Mouse (Mus musculus) kidney, postnatal 25 days (tissue): ENCODE measurements at regions not wholly inside any gene's neighbourhood (a gene's known extent, or its start where the extent isn't known, plus 50 kb on each side); places are given as distances from the start of the nearest gene placed in this dataset.

Experiments used
- DNase-seq, 2 experiments: peaks; one replicate each; pipeline ENCODE4 v3.0.0; 2021; ENCODE audit warnings: mixed read lengths in 2 of 2

DNA sequence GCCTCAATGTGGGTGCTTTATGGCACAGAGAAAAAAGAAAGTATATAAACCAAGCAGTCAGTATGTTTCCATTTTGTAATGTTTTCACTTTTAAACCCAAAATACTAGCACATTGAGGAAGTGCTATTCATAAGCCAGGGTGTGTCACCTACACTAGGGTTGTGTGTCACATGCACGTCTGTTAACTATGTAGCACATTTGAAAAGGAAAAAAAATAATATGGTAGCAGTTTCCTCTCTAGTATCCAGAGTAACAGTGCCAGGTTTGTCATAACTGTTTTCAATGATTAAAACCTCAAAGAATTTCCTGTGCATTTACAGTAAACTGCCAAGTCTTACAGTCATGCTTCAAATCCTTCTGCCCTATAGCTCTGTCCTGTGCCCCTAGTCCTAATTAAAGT lies 424.8 kb downstream of the Tmem161b start:
- no peak for DNase-seq

GRCm38 (mm10) chr13:84648056-84648455 lies 426.0 kb downstream of the Tmem161b start:
- no peak for DNase-seq

DNA sequence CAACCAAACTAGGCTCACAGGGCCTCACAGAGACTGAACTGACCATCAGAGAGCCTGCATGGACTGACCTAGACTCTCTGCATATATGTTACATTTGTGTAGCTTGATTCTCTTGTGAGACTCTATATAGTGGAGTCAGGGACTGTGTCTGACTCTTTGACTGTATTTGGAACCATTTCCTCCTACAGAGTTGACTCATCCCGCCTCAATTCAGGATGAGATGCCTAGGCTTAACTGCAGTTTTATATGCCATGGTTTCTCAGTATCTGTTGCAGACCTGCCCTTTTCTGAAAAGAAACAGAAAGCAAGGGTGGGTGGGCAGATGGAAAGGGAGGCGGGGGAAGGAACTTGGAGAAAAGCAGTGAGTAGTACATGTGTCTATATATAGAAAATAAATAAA lies 441.9 kb downstream of the Tmem161b start:
- DNase-seq = no peak

- no peak for DNase-seq
Measured at GRCm38 (mm10) chr13:84680971-84681370, 458.9 kb downstream of the Tmem161b start.

- no peak for DNase-seq
Measured at GRCm38 (mm10) chr13:84685930-84686329, 463.8 kb downstream of the Tmem161b start.

GRCm38 (mm10) chr13:84693462-84693861 lies 471.4 kb downstream of the Tmem161b start:
- no peak for DNase-seq

DNA sequence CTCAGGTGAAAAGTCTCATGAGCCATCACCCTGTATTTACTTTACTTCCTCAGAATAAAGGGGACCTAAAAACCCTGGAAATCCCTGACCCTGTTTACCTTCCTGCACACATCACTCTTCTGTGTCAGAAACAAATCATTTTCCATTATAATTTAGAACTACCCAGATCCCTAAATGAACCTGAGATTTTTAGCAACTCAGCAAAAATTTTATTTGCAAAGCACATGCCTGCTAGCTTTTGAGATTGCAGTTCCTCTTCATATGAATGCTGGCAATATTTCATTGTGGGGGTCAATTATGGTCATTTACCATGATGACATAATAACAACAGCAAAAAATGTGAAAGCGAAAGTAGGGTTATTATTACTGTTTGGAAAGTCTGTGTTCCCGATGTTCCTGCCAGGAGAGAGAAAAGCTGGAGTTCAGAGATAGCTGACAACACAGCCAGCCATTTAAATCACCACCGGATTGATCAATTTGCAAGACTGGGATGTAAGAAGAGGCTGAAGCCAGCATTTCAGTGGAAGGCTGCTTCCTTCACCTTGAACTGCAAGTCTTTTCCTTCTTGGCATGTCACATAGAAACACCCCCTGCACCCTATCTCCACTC lies 476.5 kb downstream of the Tmem161b start:
- DNase-seq = no peak

DNA sequence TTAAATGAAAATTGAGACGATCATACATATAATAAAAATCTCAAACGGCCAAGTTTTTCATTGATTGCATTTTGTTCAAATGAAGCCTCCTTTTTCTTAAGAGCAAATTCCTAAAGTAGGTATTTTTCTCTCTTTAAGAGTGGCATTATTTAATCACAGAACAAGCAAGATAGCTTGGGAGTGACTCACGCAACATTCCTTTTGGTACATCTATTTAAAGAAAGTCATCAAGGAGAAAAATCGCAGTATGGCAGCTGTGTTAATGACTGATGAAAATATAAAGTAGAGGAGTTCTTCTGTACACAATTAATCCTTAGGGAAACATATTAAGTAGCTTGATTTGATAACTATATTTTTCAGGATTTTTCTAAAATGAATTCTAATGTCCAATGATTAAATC lies 448.0 kb upstream of the Ccnh start:
- no peak for DNase-seq

DNA sequence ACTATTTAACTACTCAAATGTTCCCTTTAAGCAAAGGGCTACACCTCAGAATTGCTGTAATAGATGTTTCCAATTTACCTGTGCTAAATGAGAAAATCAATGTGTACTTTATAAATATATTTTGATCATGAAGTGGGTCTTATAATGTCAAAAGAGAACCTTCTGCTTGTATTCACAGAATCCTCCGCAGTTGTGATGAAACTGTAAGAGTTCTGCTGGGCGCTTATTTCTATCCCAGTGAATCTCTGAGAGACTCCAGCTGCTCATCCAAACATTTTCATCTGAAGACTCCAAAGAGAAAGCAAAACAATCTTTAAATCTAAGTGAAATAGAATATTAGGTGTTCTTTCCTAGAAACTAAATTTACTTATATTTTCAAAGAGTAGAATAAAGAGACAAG lies 440.9 kb upstream of the Ccnh start:
- no peak for DNase-seq

GRCm38 (mm10) chr13:84749214-84749613 lies 440.0 kb upstream of the Ccnh start:
- DNase-seq = no peak

DNA sequence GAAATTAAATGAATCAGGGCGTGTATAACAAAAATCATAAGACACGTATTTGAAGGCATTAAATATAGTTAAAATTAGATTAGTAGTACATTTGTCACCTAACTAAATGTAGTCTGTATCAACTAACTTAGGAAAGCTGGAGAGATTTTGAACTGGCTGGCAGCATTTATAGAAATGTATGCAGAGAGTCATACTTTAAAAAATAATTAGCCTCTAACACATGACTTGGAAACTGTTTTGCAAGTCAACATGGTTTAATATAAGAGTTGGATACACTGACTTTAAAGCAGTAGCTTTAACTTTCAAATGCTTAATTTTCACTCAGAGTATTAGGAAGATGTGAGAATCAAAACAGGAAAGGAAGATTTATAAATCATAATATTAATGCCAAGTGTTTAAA lies 439.1 kb upstream of the Ccnh start:
- no peak for DNase-seq

- DNase-seq = no peak
Measured at GRCm38 (mm10) chr13:84751576-84752490, 437.4 kb upstream of the Ccnh start.

DNA sequence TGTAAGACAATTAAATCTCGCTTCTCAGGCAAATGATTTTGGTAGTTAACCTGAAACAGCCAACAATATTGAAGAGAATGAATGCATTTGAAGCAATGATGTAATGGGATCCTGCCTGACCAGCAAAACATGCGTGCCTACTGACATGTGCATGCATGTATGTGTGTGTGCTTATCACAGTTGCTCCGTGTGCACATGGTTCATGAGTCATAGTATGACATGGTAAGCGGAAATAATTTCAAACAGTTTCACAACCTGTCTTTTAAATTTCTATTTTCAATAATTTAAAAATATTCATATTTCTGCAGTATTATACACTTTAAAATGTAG lies 436.8 kb upstream of the Ccnh start:
- DNase-seq = no peak

- no peak for DNase-seq
Measured at GRCm38 (mm10) chr13:84753751-84754500, 435.3 kb upstream of the Ccnh start.

- no peak for DNase-seq
Measured at GRCm38 (mm10) chr13:84754821-84755725, 434.1 kb upstream of the Ccnh start.

DNA sequence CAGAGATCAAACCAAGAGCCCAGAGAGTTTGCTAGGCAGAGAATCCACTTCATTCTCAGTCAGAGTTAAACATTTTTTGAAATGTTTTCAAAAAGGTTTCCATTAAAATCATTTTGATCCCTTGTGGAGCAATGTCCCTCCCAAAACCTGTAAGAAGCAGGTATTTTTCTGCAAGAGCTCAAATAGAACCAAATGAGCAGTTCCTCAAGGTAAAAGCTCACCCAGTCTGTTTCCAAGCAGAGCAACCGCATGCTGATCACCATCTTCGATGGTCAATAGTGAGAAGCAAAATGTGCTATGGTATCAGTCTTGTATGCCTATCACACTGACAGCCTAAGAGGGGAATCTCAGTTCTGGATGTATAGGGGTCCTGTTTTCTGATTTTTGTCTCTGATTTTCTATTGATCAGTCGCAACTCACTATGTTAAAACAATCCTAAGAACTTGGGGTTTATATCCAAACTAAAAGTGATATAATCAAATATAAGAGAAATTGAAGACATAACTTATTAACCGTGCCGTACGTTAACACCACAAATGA lies 432.3 kb upstream of the Ccnh start:
- DNase-seq = no peak

DNA sequence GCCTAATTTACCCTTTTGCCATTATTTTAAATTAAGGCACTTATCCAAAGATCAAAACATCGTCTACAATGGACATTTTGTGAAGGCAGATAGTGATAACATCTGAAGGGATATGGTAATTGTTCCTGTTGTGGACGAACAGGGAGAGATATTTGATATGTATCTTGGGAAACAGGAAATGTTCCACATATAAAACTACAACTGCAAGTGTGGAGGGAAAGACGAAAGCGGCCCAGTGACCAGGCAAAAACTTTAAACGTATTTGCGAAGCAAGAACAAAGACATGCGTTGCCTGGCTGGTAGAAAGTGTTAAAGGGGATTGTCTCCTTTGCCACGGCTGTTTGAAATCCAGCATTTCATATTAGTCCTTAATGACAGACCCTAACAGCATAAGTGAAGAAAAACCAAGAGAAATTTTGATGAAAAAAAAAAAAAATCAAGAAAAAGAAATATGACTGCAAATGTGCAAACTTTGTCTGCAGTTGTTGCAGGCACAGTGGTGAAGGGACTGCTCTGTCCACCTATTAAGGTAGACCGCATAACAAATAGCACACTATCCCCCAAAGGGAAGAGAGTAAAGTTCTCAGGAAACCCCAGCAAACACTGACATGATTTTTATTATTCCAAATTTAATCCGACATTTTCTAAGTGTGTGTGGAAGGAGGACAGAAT lies 431.2 kb upstream of the Ccnh start:
- no peak for DNase-seq

GRCm38 (mm10) chr13:84758568-84758900 lies 430.7 kb upstream of the Ccnh start:
- DNase-seq = peak; percentile 54

- no peak for DNase-seq
Measured at GRCm38 (mm10) chr13:84759061-84759460, 430.1 kb upstream of the Ccnh start.

GRCm38 (mm10) chr13:84760471-84760870 lies 428.7 kb upstream of the Ccnh start:
- DNase-seq = no peak

- DNase-seq = no peak
Measured at GRCm38 (mm10) chr13:84760978-84761377, 428.2 kb upstream of the Ccnh start.

GRCm38 (mm10) chr13:84761821-84762220 lies 427.4 kb upstream of the Ccnh start:
- no peak for DNase-seq
